Mouse (Mus musculus) cerebellum, adult 2 months (tissue): ENCODE data around the gene Hmgcr. TPM values are rescaled to one million over a fixed set of nuclear protein-coding genes. Genes with fewer than 3 reads are reported as not detected.

Experiments
- DNase-seq, 2 experiments: peaks; one replicate each; pipeline ENCODE4 v3.0.0; 2021
- H3K27ac ChIP-seq: fragments of 200-500 bp; 2 replicates; pipeline ENCODE4 v1.5.1; 2012; ENCODE audit warnings: low read length, control low read depth, inconsistent platforms; ENCODE audit not compliant: insufficient read depth
- H3K27me3 ChIP-seq: fragments of 200-500 bp; 2 replicates; pipeline ENCODE4 v1.6.1; 2012; ENCODE audit warnings: inconsistent platforms, mild to moderate bottlenecking, low read length, moderate library complexity; ENCODE audit not compliant: control insufficient read depth, insufficient read depth
- H3K4me1 ChIP-seq: fragments of 200-500 bp; 2 replicates; pipeline ENCODE4 v1.6.1; 2011; ENCODE audit warnings: low read length; ENCODE audit not compliant: control insufficient read depth, insufficient read depth
- H3K4me3 ChIP-seq: fragments of 200-500 bp; replicated peaks from 2 replicates; pipeline ENCODE3; 2011; ENCODE audit warnings: mild to moderate bottlenecking, low read depth, low read length, control low read depth; ENCODE audit not compliant: insufficient read depth
- CTCF ChIP-seq: fragments of 200-500 bp; IDR thresholded peaks from 2 replicates; pipeline ENCODE4 v1.5.1; 2011; ENCODE audit warnings: low read depth, mild to moderate bottlenecking, control low read depth, low read length, moderate library complexity, borderline replicate concordance; ENCODE audit not compliant: insufficient read depth
- POLR2A ChIP-seq: fragments of 200-500 bp; IDR thresholded peaks from 2 replicates; pipeline ENCODE4 v1.6.1; 2011; ENCODE audit warnings: low read length, control low read depth, borderline replicate concordance; ENCODE audit not compliant: insufficient read depth
- WGBS: fragments of 180-500 bp; shearing (Covaris S2); methylation state at CpG from one replicate; pipeline ENCODE4 v1.1.7; 2018; 5-methylcytosine and 5-hydroxymethylcytosine counted together
- polyA plus RNA-seq: library from polyadenylated mRNA; depleted of rRNA; stranded (reverse); fragments of >200 nt; gene quantifications from 2 replicates; pipeline ENCODE4 v1.2.3, GENCODE M21; 2012; rRNA removed

The Hmgcr gene
- polyA plus RNA-seq: 39.9 and 42.0 TPM in 2 replicates

- WGBS: under 1% methylated on average over 70 of the region's 70 CpGs
These were observed at the start of gene Hmgcr for GRCm38 (mm10) chr13:96670406-96671077. Gene Hmgcr, minus strand, starts transcription at chr13:96670936.

GRCm38 (mm10) chr13:96720003-96720402, 49.3 kb upstream of the Hmgcr start:
- TF ChIP-seq CTCF (no peak), POLR2A (no peak)

More at GRCm38 (mm10) chr13:96670406-96671077, at the start of gene Hmgcr:
- Histone ChIP-seq H3K4me1 (peaks cover 2% of the 10 kb centered on the region; the same call in 1 of the 2 replicates), H3K27ac (peak within 1 kb of the TSS; percentile 83), H3K27me3 (no peaks in the 10 kb centered on the region), H3K4me3 (peak within 1 kb of the TSS; percentile 82)
- TF ChIP-seq POLR2A (peak; percentile 72), CTCF (no peak)
- peak; percentile 98 to 99 for DNase-seq

GRCm38 (mm10) chr13:96717821-96718220, 47.1 kb upstream of the Hmgcr start:
- DNase-seq: no peak
- 74% methylated on average over 1 of the region's 1 CpGs for WGBS
- H3K27ac ChIP-seq: no peak overlapping the region
- no peaks in the 10 kb centered on the region for H3K27me3 ChIP-seq
- no peak overlapping the region for H3K4me3 ChIP-seq
- TF ChIP-seq CTCF (no peak), POLR2A (no peak)
- no peaks in the 10 kb centered on the region for H3K4me1 ChIP-seq

More at GRCm38 (mm10) chr13:96720003-96720402, 49.3 kb upstream of the Hmgcr start:
- Histone ChIP-seq H3K4me1 (no peaks in the 10 kb centered on the region), H3K27ac (no peak overlapping the region), H3K4me3 (no peak overlapping the region), H3K27me3 (no peaks in the 10 kb centered on the region)
- 92% methylated on average over 2 of the region's 2 CpGs for WGBS
- DNase-seq: no peak

GRCm38 (mm10) chr13:96716311-96716710, 45.6 kb upstream of the Hmgcr start:
- no peak for DNase-seq
- no peaks in the 10 kb centered on the region for H3K4me1 ChIP-seq
- no peaks in the 10 kb centered on the region for H3K27me3 ChIP-seq
- no peak overlapping the region for H3K4me3 ChIP-seq
- WGBS: 87% methylated on average over 2 of the region's 2 CpGs
- no peak for TF ChIP-seq POLR2A
- no peak for TF ChIP-seq CTCF
- H3K27ac ChIP-seq: no peak overlapping the region

GRCm38 (mm10) chr13:96709269-96710233, 38.8 kb upstream of the Hmgcr start:
- Histone ChIP-seq H3K27ac (no peak overlapping the region), H3K4me3 (no peak overlapping the region), H3K4me1 (no peaks in the 10 kb centered on the region), H3K27me3 (no peaks in the 10 kb centered on the region)
- WGBS: 78% methylated on average over 8 of the region's 8 CpGs
- TF ChIP-seq POLR2A (no peak), CTCF (no peak)
- DNase-seq: no peak

- H3K27me3 ChIP-seq: no peaks in the 10 kb centered on the region
- H3K4me3 ChIP-seq: no peak overlapping the region
- no peaks in the 10 kb centered on the region for H3K4me1 ChIP-seq
- H3K27ac ChIP-seq: no peak overlapping the region
- no peak for DNase-seq
- TF ChIP-seq POLR2A (no peak), CTCF (no peak)
- WGBS: 74% methylated on average over 9 of the region's 9 CpGs
These were observed 32.0 kb upstream of the Hmgcr start for GRCm38 (mm10) chr13:96702567-96703278.

GRCm38 (mm10) chr13:96697805-96698586, 27.3 kb upstream of the Hmgcr start:
- H3K4me3 ChIP-seq: no peak overlapping the region
- no peaks in the 10 kb centered on the region for H3K27me3 ChIP-seq
- DNase-seq: no peak
- H3K4me1 ChIP-seq: no peaks in the 10 kb centered on the region
- 74% methylated on average over 8 of the region's 8 CpGs for WGBS
- H3K27ac ChIP-seq: no peak overlapping the region
- no peak for TF ChIP-seq POLR2A

GRCm38 (mm10) chr13:96695428-96695827, 24.7 kb upstream of the Hmgcr start:
- no peak for DNase-seq
- Histone ChIP-seq H3K4me3 (no peak overlapping the region), H3K4me1 (no peaks in the 10 kb centered on the region), H3K27ac (no peak overlapping the region), H3K27me3 (no peaks in the 10 kb centered on the region)
- TF ChIP-seq POLR2A (no peak), CTCF (no peak)
- 95% methylated on average over 2 of the region's 2 CpGs for WGBS
